Mouse (Mus musculus) stomach, postnatal 0 days (tissue): ENCODE data around the gene Gpr1.
A peak's percentile ranks its signal among the peaks of the same experiment; 100 is the strongest.

Experiments
- CTCF ChIP-seq: IDR thresholded peaks from 2 replicates; pipeline ENCODE4 v1.5.1; 2016; ENCODE audit warnings: antibody characterized with exemption, low read depth, mild to moderate bottlenecking, moderate library complexity
- EP300 ChIP-seq: optimal IDR thresholded peaks from 2 replicates; pipeline ENCODE3; 2016; ENCODE audit warnings: antibody characterized with exemption

DNA sequence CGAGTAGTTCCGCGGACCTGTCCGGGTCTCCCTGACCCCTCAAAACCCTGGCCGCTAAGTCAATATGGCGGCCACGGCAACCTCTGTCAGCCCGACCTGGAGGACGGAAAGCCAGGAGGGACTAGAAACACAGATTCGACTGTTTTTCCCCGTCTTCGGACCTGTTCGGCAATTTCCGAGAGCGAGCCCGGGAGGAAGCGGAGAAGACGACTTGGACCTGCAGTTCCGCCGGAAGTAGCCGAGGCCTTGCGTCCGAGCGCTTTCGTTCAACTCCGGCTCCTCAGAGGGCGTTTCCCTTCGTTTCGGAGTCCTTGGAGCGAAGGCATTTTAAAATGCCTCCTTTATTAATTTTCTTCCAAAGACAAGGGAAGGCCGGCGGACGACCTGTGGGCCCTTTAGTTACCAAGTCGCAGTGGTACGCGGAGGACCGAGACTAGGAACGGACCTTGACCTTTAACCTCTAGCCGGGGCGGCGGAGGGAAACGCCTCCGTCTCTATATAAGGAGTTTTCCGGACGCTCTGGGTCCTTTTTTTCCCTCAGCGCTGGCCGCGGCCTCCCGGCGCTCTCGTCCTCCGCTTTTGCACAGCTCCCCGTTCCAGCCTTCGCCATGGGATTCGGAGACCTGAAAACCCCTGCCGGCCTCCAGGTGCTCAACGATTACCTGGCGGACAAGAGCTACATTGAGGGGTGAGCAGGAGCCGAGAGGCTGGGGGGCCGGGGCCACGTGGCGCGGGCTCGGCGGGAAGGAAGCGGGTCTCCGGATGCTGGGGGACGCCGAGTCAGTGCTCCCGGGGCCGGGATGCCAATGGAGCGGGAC lies 37.5 kb downstream of the Gpr1 start, which contains the start of the genes Eef1b2 and Ndufs1:
- TF ChIP-seq CTCF (no peak), EP300 (peak; percentile 94)
